Mouse (Mus musculus) left cerebral cortex, postnatal 36 days (tissue): Measurements from ENCODE around the gene Tor1a. TPM values are rescaled to one million over a fixed set of nuclear protein-coding genes. Genes with fewer than 3 reads are reported as not detected.

Source experiments
- DNase-seq, 2 experiments: peaks; one replicate each; pipeline ENCODE4 v3.0.0; 2021 to 2022; ENCODE audit warnings: low spot score in 2 of 2, mixed read lengths in 1 of 2
- intact Hi-C: fragments of 180-260 bp; cut with DNase I; formaldehyde crosslinking; loops from one replicate; pipeline ENCODE4 v1.15.1; 2025
- total RNA-seq, 2 experiments: library from RNA; stranded (reverse); gene quantifications; 2 replicates each; pipeline ENCODE4 v1.2.3; 2021

Tor1a gene
- 10 to 100 TPM; 36.7 to 46.5 TPM for total RNA-seq

GRCm38 (mm10) chr2:30967352-30968327 is at the start of gene Tor1a:
TSS of gene Tor1a (minus strand) at chr2:30967933.
- intact Hi-C loops, result no loop called here
- DNase-seq, result peak; percentile 92

GRCm38 (mm10) chr2:31013371-31014120 is 45.8 kb upstream of the Tor1a start:
- intact Hi-C loops, result loop anchor here (10.0 kb wide), 1 partner anchor 291 kb away; no protein-coding TSS in a partner anchor

GRCm38 (mm10) chr2:31007208-31007607 is 39.5 kb upstream of the Tor1a start:
- no peak for DNase-seq
- intact Hi-C loops, result no loop called here

More at GRCm38 (mm10) chr2:31013371-31014120, 45.8 kb upstream of the Tor1a start:
- DNase-seq, result no peak

GRCm38 (mm10) chr2:31006434-31006833 is 38.7 kb upstream of the Tor1a start:
- intact Hi-C loops, result no loop called here
- no peak for DNase-seq

- no peak for DNase-seq
- intact Hi-C loops, result no loop called here
Measured at GRCm38 (mm10) chr2:31005453-31005852, 37.7 kb upstream of the Tor1a start.

GRCm38 (mm10) chr2:31002857-31003256 is 35.1 kb upstream of the Tor1a start:
- DNase-seq, result no peak
- intact Hi-C loops, result no loop called here

GRCm38 (mm10) chr2:30998443-30999260 is 30.9 kb upstream of the Tor1a start:
- no peak for DNase-seq
- intact Hi-C loops, result no loop called here

GRCm38 (mm10) chr2:30995432-30995996 is 27.8 kb upstream of the Tor1a start:
- intact Hi-C loops, result no loop called here
- DNase-seq, result no peak

GRCm38 (mm10) chr2:30994853-30995252 is 27.1 kb upstream of the Tor1a start:
- intact Hi-C loops, result no loop called here

GRCm38 (mm10) chr2:30990221-30990620 is 22.5 kb upstream of the Tor1a start:
- intact Hi-C loops, result no loop called here
- DNase-seq, result no peak

More at GRCm38 (mm10) chr2:30994853-30995252, 27.1 kb upstream of the Tor1a start:
- DNase-seq, result no peak

- peak; percentile 25 to 29 for DNase-seq
- intact Hi-C loops, result no loop called here
Measured at GRCm38 (mm10) chr2:30985111-30986020, 17.6 kb upstream of the Tor1a start.

- DNase-seq, result no peak
- intact Hi-C loops, result no loop called here
Measured at GRCm38 (mm10) chr2:30983024-30983423, 15.3 kb upstream of the Tor1a start.

- peak; percentile 99 for DNase-seq
- intact Hi-C loops, result no loop called here
Measured at GRCm38 (mm10) chr2:30981790-30982513, 14.2 kb upstream of the Tor1a start, which contains the start of the genes BC005624 and Usp20. TSS of gene BC005624 (minus strand) at chr2:30982201. TSS of gene Usp20 (plus strand) at chr2:30982279.

GRCm38 (mm10) chr2:30966826-30967225 is 907 bp downstream of the Tor1a start:
- intact Hi-C loops, result no loop called here
- no peak for DNase-seq

- intact Hi-C loops, result no loop called here
- DNase-seq, result no peak
Measured at GRCm38 (mm10) chr2:30965627-30966026, 2.1 kb downstream of the Tor1a start.

GRCm38 (mm10) chr2:30962570-30963254 is 5.0 kb downstream of the Tor1a start:
- intact Hi-C loops, result no loop called here

GRCm38 (mm10) chr2:30959856-30960255 is 7.9 kb downstream of the Tor1a start:
- DNase-seq, result no peak
- intact Hi-C loops, result no loop called here

More at GRCm38 (mm10) chr2:30962570-30963254, 5.0 kb downstream of the Tor1a start:
- DNase-seq, result no peak
